Mouse (Mus musculus): ENCODE results near the gene Cidec. TPM values are rescaled to one million over a fixed set of nuclear protein-coding genes. Genes with fewer than 3 reads are reported as not detected.

Cidec gene
- polyA plus RNA-seq, 1 experiment = 56.9 TPM

GRCm38 (mm10) chr6:113402094-113402493, 33.5 kb downstream of the Cidec start:
- DNase-seq = no peak
- Histone ChIP-seq H3K4me1 (ENCODE audit: control insufficient read depth, insufficient read depth, low read length) (no peaks in the 10 kb centered on the region), H3K4me3 (replicated peaks; ENCODE audit: extremely low read depth, low read depth, low read length) (no peak overlapping the region)
- no peak for TF ChIP-seq POLR2A (IDR thresholded peaks at IDR 0.05; ENCODE audit: borderline replicate concordance, extremely low read depth, low read depth, low read length)
- TF ChIP-seq CTCF (IDR thresholded peaks at IDR 0.05; ENCODE audit: insufficient read depth, low read length) = no peak
- WGBS = 83% methylated on average over 13 of the region's 13 CpGs

DNA sequence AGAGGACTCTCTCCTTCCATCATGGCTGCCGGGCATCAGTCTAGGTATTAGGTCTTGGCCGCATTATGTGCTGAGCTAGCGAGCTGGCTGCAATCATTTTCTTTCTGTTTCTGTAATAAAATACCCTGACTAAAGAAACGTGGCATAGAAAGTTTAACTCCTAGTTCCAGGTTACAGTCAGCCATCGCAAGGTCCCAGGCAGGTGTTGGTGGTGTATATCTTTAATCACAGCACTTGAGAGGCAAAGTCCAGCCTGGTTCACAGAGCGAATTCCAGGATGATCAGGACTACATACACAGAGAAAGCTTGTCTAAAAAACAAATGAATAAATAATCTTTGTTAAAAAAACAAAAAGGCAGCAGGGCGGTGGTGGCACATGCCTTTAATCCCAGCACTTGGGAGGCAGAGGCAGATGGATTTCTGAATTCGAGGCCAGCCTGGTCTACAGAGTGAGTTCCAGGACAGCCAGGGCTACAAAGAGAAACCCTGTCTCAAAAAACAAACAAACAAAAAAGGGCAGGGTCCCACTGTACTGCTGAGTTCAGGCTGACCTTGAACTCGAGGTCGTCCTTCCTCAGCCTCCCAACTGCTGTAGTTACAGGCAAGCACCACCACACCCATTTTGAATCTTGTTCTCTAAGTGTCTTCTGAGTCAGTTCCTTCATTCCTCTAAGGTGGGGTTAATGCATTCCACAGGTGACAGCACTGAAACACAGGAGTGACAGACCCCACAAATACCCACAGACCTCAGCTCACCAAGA, 39.1 kb downstream of the Cidec start:
- WGBS = 86% methylated on average over 10 of the region's 10 CpGs

DNA sequence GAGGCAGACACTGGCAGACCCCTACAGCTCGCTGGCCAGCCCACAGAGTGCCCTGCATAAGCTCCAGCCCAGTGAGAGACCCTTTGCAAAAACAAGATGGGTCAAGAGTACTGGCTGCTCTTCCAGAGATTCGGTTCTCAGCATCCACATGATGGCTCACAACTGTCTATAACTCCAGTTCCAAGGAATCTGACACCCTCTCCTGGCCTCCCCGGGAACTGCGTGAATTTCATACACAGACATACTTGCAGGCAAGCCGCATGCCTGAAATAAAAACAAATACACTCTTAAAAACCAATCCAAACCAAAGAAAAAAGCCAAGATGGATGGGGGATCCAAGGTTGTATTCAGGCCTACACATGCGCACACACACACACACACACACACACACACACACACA, 40.1 kb downstream of the Cidec start:
- DNase-seq = no peak
- Histone ChIP-seq H3K4me1 (ENCODE audit: control insufficient read depth, insufficient read depth, low read length) (no peaks in the 10 kb centered on the region), H3K4me3 (replicated peaks; ENCODE audit: extremely low read depth, low read depth, low read length) (no peak overlapping the region)
- WGBS = 95% methylated on average over 6 of the region's 6 CpGs
- no peak for TF ChIP-seq POLR2A (IDR thresholded peaks at IDR 0.05; ENCODE audit: borderline replicate concordance, extremely low read depth, low read depth, low read length)
- TF ChIP-seq CTCF (IDR thresholded peaks at IDR 0.05; ENCODE audit: insufficient read depth, low read length) = no peak

More for the DNA sequence above, 39.1 kb downstream of the Cidec start:
- Histone ChIP-seq H3K4me3 (replicated peaks; ENCODE audit: extremely low read depth, low read depth, low read length) (no peak overlapping the region), H3K4me1 (ENCODE audit: control insufficient read depth, insufficient read depth, low read length) (no peaks in the 10 kb centered on the region)
- TF ChIP-seq POLR2A (IDR thresholded peaks at IDR 0.05; ENCODE audit: borderline replicate concordance, extremely low read depth, low read depth, low read length) = no peak
- TF ChIP-seq CTCF (IDR thresholded peaks at IDR 0.05; ENCODE audit: insufficient read depth, low read length) = no peak
- DNase-seq = no peak

DNA sequence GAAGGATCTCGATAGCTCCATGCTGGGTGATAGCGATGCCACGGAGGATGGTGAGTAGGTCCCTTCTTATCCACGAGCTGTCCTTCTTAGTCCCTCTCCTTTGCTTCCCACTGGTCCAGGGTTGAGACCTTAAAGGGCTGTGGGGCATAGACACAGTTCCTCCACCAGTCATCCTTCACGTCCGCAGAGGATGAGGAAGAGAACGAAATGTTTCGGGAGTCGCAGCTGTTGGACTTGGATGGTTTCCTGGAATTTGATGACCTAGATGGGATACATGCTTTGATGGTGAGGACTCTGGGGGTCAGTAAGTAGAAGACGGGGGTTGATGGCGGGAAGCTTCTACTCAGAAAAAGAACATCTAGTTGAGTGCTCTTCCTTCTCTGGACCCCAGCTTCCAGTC, 40.7 kb downstream of the Cidec start:
- TF ChIP-seq POLR2A (IDR thresholded peaks at IDR 0.05; ENCODE audit: borderline replicate concordance, extremely low read depth, low read depth, low read length) (no peak), CTCF (IDR thresholded peaks at IDR 0.05; ENCODE audit: insufficient read depth, low read length) (no peak)
- no peak for DNase-seq
- 85% methylated on average over 11 of the region's 11 CpGs for WGBS
- no peak overlapping the region for H3K4me3 ChIP-seq (replicated peaks; ENCODE audit: extremely low read depth, low read depth, low read length)
- no peaks in the 10 kb centered on the region for H3K4me1 ChIP-seq (ENCODE audit: control insufficient read depth, insufficient read depth, low read length)

- WGBS = 74% methylated on average over 6 of the region's 6 CpGs
- TF ChIP-seq CTCF (IDR thresholded peaks at IDR 0.05; ENCODE audit: insufficient read depth, low read length) = no peak
- no peak for TF ChIP-seq POLR2A (IDR thresholded peaks at IDR 0.05; ENCODE audit: borderline replicate concordance, extremely low read depth, low read depth, low read length)
- Histone ChIP-seq H3K4me3 (replicated peaks; ENCODE audit: extremely low read depth, low read depth, low read length) (no peak overlapping the region), H3K4me1 (ENCODE audit: control insufficient read depth, insufficient read depth, low read length) (no peaks in the 10 kb centered on the region)
- DNase-seq = no peak
These were observed 41.6 kb downstream of the Cidec start for GRCm38 (mm10) chr6:113393951-113394350.

DNA sequence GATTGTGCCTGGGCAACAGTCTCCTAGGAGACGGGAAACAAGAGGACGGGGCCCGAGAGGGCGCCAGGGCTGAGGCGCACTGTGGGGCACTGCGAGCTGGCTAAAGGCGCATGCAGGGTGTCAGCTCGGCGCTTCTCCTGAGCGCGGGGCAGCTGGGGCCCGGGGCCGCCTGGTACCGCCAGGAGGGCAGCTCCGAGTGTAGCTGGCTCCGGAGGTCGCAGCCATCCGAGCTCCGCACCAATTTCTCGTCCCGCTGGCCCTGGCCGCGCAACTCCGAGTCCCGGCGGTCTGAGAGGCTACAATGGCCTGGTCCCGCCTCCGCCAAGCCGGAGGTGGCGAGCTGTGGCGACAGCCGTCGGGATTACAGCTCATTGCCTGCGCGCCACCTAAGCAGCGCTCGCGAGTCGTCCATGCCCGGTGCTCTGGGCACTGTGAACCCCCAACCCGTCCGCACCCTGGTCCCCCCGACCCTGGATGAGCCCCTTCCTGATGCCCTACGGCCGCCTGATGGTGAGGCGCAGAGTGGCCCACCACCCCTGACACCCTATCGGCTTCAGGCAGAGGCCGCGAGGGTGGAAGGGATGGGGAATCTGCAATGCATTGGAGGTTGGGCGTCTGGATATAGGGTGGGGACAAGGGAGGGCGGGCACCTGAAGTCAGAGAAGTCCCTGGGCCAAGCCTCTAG, 43.0 kb downstream of the Cidec start:
- no peak overlapping the region for H3K4me3 ChIP-seq (replicated peaks; ENCODE audit: extremely low read depth, low read depth, low read length)
- H3K4me1 ChIP-seq (ENCODE audit: control insufficient read depth, insufficient read depth, low read length) = no peaks in the 10 kb centered on the region
- peak; percentile 36 for DNase-seq
- WGBS = 7% methylated on average over 51 of the region's 51 CpGs
- TF ChIP-seq CTCF (IDR thresholded peaks at IDR 0.05; ENCODE audit: insufficient read depth, low read length) (no peak), POLR2A (IDR thresholded peaks at IDR 0.05; ENCODE audit: borderline replicate concordance, extremely low read depth, low read depth, low read length) (peak; percentile 19; the same call in 1 of the 2 replicates)

GRCm38 (mm10) chr6:113392015-113392386, 43.6 kb downstream of the Cidec start:
- WGBS = 25% methylated on average over 10 of the region's 10 CpGs
- no peaks in the 10 kb centered on the region for H3K4me1 ChIP-seq (ENCODE audit: control insufficient read depth, insufficient read depth, low read length)
- DNase-seq = no peak
- TF ChIP-seq POLR2A (IDR thresholded peaks at IDR 0.05; ENCODE audit: borderline replicate concordance, extremely low read depth, low read depth, low read length) = no peak
- no peak for TF ChIP-seq CTCF (IDR thresholded peaks at IDR 0.05; ENCODE audit: insufficient read depth, low read length)
- H3K4me3 ChIP-seq (replicated peaks; ENCODE audit: extremely low read depth, low read depth, low read length) = no peak overlapping the region

DNA sequence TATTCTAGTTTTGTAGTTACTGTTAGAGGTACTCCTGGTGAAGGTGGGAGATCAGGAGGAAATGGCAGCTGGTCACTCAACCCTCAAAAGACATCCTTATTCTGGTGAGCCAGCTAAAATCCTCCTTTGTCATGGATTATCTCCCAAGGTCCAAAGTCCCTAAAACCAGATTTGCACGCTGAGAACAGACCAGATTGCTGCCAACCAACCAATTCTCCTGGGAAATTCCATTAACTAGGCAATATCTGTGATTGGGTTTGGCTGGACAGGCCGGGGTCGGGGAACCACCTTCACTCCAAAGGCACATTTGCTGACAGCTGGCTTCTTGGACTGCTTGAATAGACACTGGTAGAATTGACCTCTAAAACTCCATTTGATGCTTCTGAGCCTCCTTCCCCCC, 44.8 kb downstream of the Cidec start:
- no peak overlapping the region for H3K4me3 ChIP-seq (replicated peaks; ENCODE audit: extremely low read depth, low read depth, low read length)
- TF ChIP-seq POLR2A (IDR thresholded peaks at IDR 0.05; ENCODE audit: borderline replicate concordance, extremely low read depth, low read depth, low read length) (no peak), CTCF (IDR thresholded peaks at IDR 0.05; ENCODE audit: insufficient read depth, low read length) (no peak)
- no peaks in the 10 kb centered on the region for H3K4me1 ChIP-seq (ENCODE audit: control insufficient read depth, insufficient read depth, low read length)
- WGBS = 81% methylated on average over 3 of the region's 3 CpGs
- DNase-seq = no peak

DNA sequence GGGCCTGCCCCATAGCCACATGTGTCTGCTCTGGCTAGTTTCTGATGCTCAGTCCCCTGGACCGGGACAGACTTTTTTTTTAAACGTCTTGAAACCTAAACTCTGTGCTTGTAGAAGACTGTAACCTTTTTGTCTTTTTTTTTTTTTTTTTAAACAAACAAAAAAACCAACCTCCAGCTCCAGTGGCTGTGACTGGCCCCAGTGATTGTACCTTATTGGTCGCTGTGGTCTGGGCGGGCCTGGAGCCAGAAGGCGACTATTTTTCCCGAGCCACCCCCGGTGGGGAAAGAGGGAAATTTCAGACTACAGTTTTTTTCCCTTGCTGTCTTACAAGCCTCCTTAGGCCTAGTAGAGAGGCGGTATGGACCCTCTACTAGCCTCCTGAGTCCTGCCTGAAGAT, 46.6 kb downstream of the Cidec start, which contains the start of gene Ttll3:
Gene Ttll3 (plus strand): TSS at position 301 of the 400 bp plus-strand sequence.
- no peak within 1 kb of the TSS for H3K4me3 ChIP-seq (replicated peaks; ENCODE audit: extremely low read depth, low read depth, low read length)

More for the DNA sequence above, 46.6 kb downstream of the Cidec start, which contains the start of gene Ttll3:
- TF ChIP-seq POLR2A (IDR thresholded peaks at IDR 0.05; ENCODE audit: borderline replicate concordance, extremely low read depth, low read depth, low read length) (no peak), CTCF (IDR thresholded peaks at IDR 0.05; ENCODE audit: insufficient read depth, low read length) (no peak)
- WGBS = 70% methylated on average over 8 of the region's 8 CpGs
- H3K4me1 ChIP-seq (ENCODE audit: control insufficient read depth, insufficient read depth, low read length) = no peaks in the 10 kb centered on the region
- DNase-seq = no peak

All from lung, adult 2 months (tissue).